Mouse (Mus musculus): Measurements from ENCODE around the gene Adgrb2.

Adgrb2 gene

GRCm38 (mm10) chr4:129984421-129985061 lies at the start of gene Adgrb2:
Gene Adgrb2, plus strand, starts transcription at chr4:129984870.
- DNase-seq (ENCODE audit: low read depth, low spot score): no peak

GRCm38 (mm10) chr4:129951359-129951821 lies 33.3 kb upstream of the Adgrb2 start:
- DNase-seq (ENCODE audit: low read depth, low spot score): no peak

GRCm38 (mm10) chr4:129952241-129952810 lies 32.3 kb upstream of the Adgrb2 start:
- no peak for DNase-seq (ENCODE audit: low read depth, low spot score)

GRCm38 (mm10) chr4:129954527-129954926 lies 30.1 kb upstream of the Adgrb2 start:
- DNase-seq (ENCODE audit: low read depth, low spot score): no peak

- DNase-seq (ENCODE audit: low read depth, low spot score): peak; percentile 87
Measured at GRCm38 (mm10) chr4:129960180-129960944, 24.3 kb upstream of the Adgrb2 start.

DNA sequence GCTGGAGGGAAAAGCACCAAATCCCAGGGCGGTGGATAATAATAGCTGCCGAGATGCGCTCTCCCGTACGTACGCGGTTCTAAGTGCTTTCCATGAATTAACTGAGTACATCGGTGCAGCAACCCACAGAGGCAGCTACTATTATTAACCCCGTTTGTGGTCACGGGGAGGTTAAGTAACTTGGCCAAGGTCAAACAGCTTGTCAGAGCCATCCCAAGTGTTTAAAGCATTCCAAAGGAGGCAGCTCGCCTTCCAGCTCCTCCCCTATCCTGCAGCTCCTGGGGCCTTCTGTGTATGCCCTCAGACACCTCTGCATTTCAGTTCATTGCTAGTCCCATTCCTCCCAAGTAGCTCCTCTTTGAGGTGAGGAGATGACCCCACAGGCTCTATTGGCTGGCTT lies 19.4 kb upstream of the Adgrb2 start:
- DNase-seq (ENCODE audit: low read depth, low spot score): no peak

- peak; percentile 53 for DNase-seq (ENCODE audit: low read depth, low spot score)
Measured at GRCm38 (mm10) chr4:129966201-129966600, 18.5 kb upstream of the Adgrb2 start.

- DNase-seq (ENCODE audit: low read depth, low spot score): peak; percentile 65
Measured at GRCm38 (mm10) chr4:129967024-129968014, 17.4 kb upstream of the Adgrb2 start.

GRCm38 (mm10) chr4:129970168-129970567 lies 14.5 kb upstream of the Adgrb2 start:
- no peak for DNase-seq (ENCODE audit: low read depth, low spot score)

- no peak for DNase-seq (ENCODE audit: low read depth, low spot score)
Measured at GRCm38 (mm10) chr4:129970861-129971260, 13.8 kb upstream of the Adgrb2 start.

- DNase-seq (ENCODE audit: low read depth, low spot score): no peak
Measured at GRCm38 (mm10) chr4:129971989-129972388, 12.7 kb upstream of the Adgrb2 start.

GRCm38 (mm10) chr4:129974285-129974684 lies 10.4 kb upstream of the Adgrb2 start:
- DNase-seq (ENCODE audit: low read depth, low spot score): no peak

DNA sequence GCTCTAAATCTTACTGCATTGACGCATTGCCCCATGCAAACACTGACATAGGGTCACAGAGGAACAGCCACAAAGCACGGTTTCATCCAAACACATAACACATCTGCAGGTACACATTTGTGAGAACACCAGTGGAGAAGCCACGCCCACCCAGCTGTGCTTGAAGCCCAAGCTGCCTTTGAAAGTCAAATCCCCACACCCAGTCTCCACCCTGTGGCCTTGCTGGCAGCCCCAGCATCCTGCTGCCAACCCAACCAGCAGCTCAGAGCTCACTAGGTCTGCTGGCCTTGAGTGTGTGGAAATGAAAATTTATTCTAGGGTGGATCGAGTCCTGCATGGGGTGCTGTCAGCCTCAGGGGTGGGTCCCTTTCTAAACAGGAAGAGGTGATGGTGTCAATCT lies 7.4 kb upstream of the Adgrb2 start:
- no peak for DNase-seq (ENCODE audit: low read depth, low spot score)

- no peak for DNase-seq (ENCODE audit: low read depth, low spot score)
Measured at GRCm38 (mm10) chr4:129978227-129978626, 6.4 kb upstream of the Adgrb2 start.

- no peak for DNase-seq (ENCODE audit: low read depth, low spot score)
Measured at GRCm38 (mm10) chr4:129978930-129979329, 5.7 kb upstream of the Adgrb2 start.

- DNase-seq (ENCODE audit: low read depth, low spot score): no peak
Measured at GRCm38 (mm10) chr4:129981657-129982056, 3.0 kb upstream of the Adgrb2 start.

DNA sequence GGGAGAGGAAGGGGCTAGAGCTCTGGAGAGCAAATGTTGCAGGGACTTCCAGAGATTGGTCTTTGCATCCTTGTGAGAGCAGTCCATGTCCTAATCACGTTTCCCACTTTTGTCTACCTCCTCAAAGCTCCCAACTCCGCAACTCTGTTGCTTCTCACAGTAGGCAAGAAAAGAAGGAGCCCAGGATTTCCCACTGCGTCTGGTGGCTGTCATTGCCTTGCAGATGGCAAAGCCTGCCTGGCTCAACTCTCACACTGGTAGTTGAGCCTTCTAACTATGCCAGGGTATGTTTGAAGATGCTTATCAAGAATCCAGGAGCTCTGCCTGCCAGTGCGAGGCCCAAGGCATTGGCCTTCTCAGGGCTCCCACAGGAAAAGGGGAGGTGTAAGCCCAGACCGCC lies 1.6 kb upstream of the Adgrb2 start:
- no peak for DNase-seq (ENCODE audit: low read depth, low spot score)

DNA sequence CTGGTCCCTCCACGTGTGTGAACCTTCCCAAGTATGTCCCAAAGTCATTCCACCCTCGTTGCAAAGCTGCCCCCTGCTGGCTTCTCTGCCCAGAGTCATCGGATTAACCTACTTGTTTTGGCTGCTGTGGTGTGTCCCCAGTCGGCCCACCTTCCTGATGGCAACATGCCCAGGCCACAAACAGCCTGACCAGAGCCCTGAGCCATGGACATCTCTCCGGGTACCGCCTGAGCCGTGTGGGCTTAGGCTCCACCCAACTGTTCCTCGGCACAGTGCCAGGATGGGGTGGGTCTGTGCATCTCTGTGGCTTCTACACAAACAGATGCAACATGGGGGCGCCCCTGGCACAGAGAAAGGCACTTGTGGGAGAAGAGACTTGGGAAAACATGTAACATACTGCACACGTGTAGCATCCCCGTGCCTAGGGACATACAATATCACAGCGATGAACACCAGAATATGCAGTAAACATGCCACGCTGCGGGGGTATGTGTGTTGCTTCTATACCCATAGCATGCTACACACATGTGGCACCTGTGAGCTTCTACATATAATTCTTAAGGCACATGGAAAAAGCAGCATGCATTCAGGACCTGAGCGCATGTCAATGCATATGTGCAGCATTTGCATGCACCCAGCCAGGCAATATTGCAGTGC lies 778 bp upstream of the Adgrb2 start:
- DNase-seq (ENCODE audit: low read depth, low spot score): no peak

- no peak for DNase-seq (ENCODE audit: low read depth, low spot score)
Measured at GRCm38 (mm10) chr4:129985161-129985670, 546 bp downstream of the Adgrb2 start.

DNA sequence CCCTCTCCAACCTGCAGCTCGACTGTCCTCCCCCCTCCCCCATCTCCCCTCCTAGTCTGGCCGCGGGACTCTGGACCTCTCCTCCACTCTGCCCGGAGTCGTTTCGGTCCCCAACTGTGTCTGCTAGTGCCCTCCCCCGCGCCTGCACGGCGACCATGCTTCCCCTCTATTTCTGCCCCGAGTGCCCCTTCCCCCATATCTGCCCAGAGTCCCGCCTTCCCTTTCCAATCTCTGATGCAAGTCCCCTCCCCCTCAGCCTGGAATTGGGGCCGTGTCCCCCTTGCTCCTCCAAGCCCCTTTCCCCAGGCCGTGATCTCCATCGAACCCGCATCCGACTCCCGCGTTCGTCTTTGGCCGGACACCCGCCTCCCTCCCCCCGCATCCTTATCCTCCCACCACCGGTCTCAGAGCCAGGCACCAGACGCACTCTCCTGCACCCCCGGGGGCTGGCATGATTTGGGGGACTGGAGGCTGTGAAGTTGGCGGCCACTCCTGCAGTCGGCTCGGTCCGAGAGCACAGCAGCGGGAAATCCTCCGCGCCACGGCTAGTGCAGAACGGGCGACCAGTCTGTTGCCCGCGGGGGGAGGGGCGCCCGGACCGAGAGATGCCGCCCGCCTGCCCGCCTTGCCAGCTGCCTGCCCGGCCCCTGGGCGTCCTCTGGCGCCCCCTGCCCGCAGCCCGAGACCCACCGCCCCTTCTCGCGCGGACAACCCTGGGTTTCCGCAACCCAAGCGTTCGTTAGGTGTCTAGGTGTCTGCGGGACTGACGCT lies 1.2 kb downstream of the Adgrb2 start:
- peak; percentile 62 for DNase-seq (ENCODE audit: low read depth, low spot score)

Measured in mesoderm, embryonic 11.5 days (tissue).